Mouse (Mus musculus) liver, postnatal 0 days (tissue): ENCODE measurements around the gene Clk3. TPM values are rescaled to one million over a fixed set of nuclear protein-coding genes. Genes with fewer than 3 reads are reported as not detected.
A peak's percentile ranks its signal among the peaks of the same experiment; 100 is the strongest.

Source experiments
- ATAC-seq: fragments of 200-750 bp; cut with Nextera tagmentation; 2 replicates; pipeline ENCODE4 v1.8.0; 2017; ENCODE audit warnings: mild to moderate bottlenecking, moderate library complexity
- DNase-seq: peaks from one replicate; pipeline ENCODE4 v3.0.0-alpha.2; 2016
- H3K27ac ChIP-seq: fragments of 300-500 bp; sonication (generic); 2 replicates; pipeline ENCODE4 v1.5.1; 2014; ENCODE audit warnings: antibody characterized with exemption, moderate library complexity, mild to moderate bottlenecking, low read depth
- H3K27me3 ChIP-seq: fragments of 300-500 bp; sonication (generic); 2 replicates; pipeline ENCODE4 v1.6.1; 2014; ENCODE audit warnings: low read length, control low read depth, mixed read lengths; ENCODE audit not compliant: insufficient read depth
- H3K36me3 ChIP-seq: fragments of 300-500 bp; sonication (generic); replicated peaks from 2 replicates; pipeline ENCODE4 v1.6.1; 2014; ENCODE audit warnings: mild to moderate bottlenecking, control low read depth, low read length, moderate library complexity, mixed read lengths; ENCODE audit not compliant: insufficient read depth
- H3K4me1 ChIP-seq: fragments of 300-500 bp; sonication (generic); 2 replicates; pipeline ENCODE4 v1.6.1; 2014; ENCODE audit warnings: antibody characterized with exemption, mild to moderate bottlenecking, control low read depth; ENCODE audit not compliant: insufficient read depth
- H3K4me2 ChIP-seq: fragments of 300-500 bp; sonication (generic); 2 replicates; pipeline ENCODE4 v1.6.1; 2014; ENCODE audit warnings: low read depth, mild to moderate bottlenecking, low read length, moderate library complexity, mixed read lengths
- H3K4me3 ChIP-seq: fragments of 300-500 bp; sonication (generic); 2 replicates; pipeline ENCODE4 v1.5.1; 2014; ENCODE audit warnings: low read depth, low read length
- H3K9ac ChIP-seq: fragments of 300-500 bp; sonication (generic); replicated peaks from 2 replicates; pipeline ENCODE4 v1.6.1; 2014; ENCODE audit warnings: mild to moderate bottlenecking, moderate library complexity
- H3K9me3 ChIP-seq: fragments of 300-500 bp; sonication (generic); 2 replicates; pipeline ENCODE4 v1.6.1; 2016; ENCODE audit warnings: mild to moderate bottlenecking, control low read depth, low read length, mixed read lengths
- CTCF ChIP-seq: sonication (generic); IDR thresholded peaks from 2 replicates; pipeline ENCODE4 v1.5.1; 2016; ENCODE audit warnings: antibody characterized with exemption, low read depth
- EP300 ChIP-seq: IDR thresholded peaks from 2 replicates; pipeline ENCODE4 v1.6.1; 2016; ENCODE audit warnings: antibody characterized with exemption, low read depth, mild to moderate bottlenecking
- WGBS: fragments of 180-500 bp; shearing (Covaris S2); extraction: QIAGEN DNeasy Blood & Tissue Kit; methylation state at CpG from one replicate; pipeline ENCODE4 v1.1.7; 2014; ENCODE audit not compliant: insufficient replicate concordance; 5-methylcytosine and 5-hydroxymethylcytosine counted together
- polyA plus RNA-seq: library from polyadenylated mRNA; unstranded; fragments of >200 nt; fragmentation: Nextera tagmentation; extraction: Ambion mirVana; gene quantifications from 2 replicates; pipeline ENCODE4 v1.2.1, GENCODE M21; 2015

Clk3 gene
- polyA plus RNA-seq, 1 experiment from 2014 or later = 40.2 TPM

GRCm38 (mm10) chr9:57775026-57775425, 9.4 kb upstream of the Clk3 start:
- Histone ChIP-seq H3K36me3 (no peaks in the 10 kb centered on the region), H3K27ac (no peak overlapping the region), H3K4me2 (no peak overlapping the region), H3K27me3 (no peaks in the 10 kb centered on the region), H3K9me3 (no peaks in the 10 kb centered on the region), H3K4me1 (peaks cover 26% of the 10 kb centered on the region), H3K9ac (no peak overlapping the region), H3K4me3 (no peak overlapping the region)
- DNase-seq = no peak
- WGBS = 72% methylated on average over 5 of the region's 5 CpGs
- ATAC-seq = no peak
- no peak for TF ChIP-seq EP300
- TF ChIP-seq CTCF = no peak

DNA sequence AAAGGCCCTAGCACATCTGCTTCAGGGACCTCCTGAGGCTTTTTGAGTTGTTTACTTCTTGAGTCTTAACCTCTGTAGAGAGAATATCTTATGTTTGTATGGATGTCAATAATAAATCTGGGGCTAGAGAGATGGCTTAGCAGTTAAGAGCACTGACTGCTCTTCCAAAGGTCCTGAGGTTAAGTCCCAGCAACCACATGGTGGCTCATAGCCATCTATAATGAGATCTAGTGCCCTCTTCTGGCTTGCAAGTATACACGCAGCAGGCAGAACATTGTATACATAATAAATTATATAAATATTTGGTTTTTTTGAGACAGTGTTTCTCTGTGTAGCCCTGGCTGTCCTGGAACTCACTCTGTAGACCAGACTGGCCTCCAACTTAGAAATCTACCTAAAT, 8.5 kb upstream of the Clk3 start:
- no peak overlapping the region for H3K4me2 ChIP-seq
- no peak for ATAC-seq
- H3K36me3 ChIP-seq = no peaks in the 10 kb centered on the region
- peak overlapping the region; percentile 50; the same call in 1 of the 2 replicates for H3K27ac ChIP-seq
- peaks cover 32% of the 10 kb centered on the region for H3K4me1 ChIP-seq
- WGBS = 3% methylated on average over 1 of the region's 1 CpGs
- H3K9me3 ChIP-seq = no peaks in the 10 kb centered on the region
- no peaks in the 10 kb centered on the region for H3K27me3 ChIP-seq
- TF ChIP-seq CTCF (peak; percentile 76), EP300 (no peak)
- H3K4me3 ChIP-seq = no peak overlapping the region
- no peak for DNase-seq
- no peak overlapping the region for H3K9ac ChIP-seq

- WGBS = 61% methylated on average over 3 of the region's 3 CpGs
- Histone ChIP-seq H3K36me3 (no peaks in the 10 kb centered on the region), H3K27ac (peak overlapping the region; percentile 50), H3K4me3 (no peak overlapping the region), H3K9ac (no peak overlapping the region), H3K4me1 (peaks cover 36% of the 10 kb centered on the region), H3K9me3 (no peaks in the 10 kb centered on the region), H3K27me3 (no peaks in the 10 kb centered on the region), H3K4me2 (no peak overlapping the region)
- DNase-seq (no peak), ATAC-seq (no peak)
- no peak for TF ChIP-seq CTCF
- 0 out of 2 replicates have a peak, but pooled peaks have one; percentile 27 for TF ChIP-seq EP300
Measured at GRCm38 (mm10) chr9:57773754-57774153, 8.1 kb upstream of the Clk3 start.

DNA sequence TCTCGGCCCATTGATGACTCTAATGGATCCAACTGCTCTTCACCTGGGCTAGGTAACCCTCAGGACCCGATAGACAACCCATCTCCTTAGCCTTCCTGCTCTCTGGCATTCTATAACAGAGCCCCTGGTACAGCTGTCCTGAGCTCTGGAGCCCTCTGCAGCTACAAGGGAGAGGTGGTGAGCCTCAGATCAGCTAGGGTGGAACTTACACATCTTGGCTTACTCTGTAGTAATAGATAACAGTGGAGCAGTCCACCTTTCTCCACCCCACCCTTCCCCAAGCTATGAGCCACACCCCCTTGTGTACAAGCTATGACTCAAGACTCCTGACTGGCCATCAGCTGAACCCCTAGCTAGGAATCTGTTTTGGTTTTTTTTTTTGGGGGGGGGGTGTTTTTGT, 5.2 kb upstream of the Clk3 start:
- Histone ChIP-seq H3K9ac (no peak overlapping the region; the same call in 1 of the 2 replicates), H3K4me2 (peak overlapping the region; percentile 46), H3K36me3 (no peaks in the 10 kb centered on the region), H3K9me3 (no peaks in the 10 kb centered on the region), H3K27me3 (no peaks in the 10 kb centered on the region), H3K27ac (peak overlapping the region; percentile 97), H3K4me3 (no peak overlapping the region), H3K4me1 (peaks cover 52% of the 10 kb centered on the region)
- WGBS = 71% methylated on average over 2 of the region's 2 CpGs
- TF ChIP-seq EP300 = peak; percentile 68; the same call in 1 of the 2 replicates
- TF ChIP-seq CTCF = peak; percentile 45; the same call in 1 of the 2 replicates
- ATAC-seq (peak; percentile 73), DNase-seq (peak; percentile 52)

DNA sequence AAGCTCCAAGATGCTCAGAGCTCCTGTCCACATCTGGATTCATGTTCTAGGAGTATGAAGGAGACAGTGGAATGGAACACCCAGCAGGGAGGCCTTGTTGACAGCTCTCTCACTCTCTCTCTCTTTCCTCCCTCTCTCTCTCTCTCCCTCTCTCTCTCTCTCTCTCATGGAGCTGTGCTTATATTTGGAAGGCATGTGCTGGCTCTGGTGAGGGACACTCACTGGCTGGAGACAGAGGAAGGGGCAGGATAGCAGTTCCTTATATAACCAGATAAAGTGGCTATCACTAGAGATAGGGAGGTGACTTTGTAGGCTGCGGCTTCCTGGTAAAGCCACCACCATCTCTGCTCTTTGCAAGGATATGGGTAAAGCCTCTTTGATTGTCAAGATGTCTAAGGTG, 4.6 kb upstream of the Clk3 start:
- Histone ChIP-seq H3K27me3 (no peaks in the 10 kb centered on the region), H3K27ac (peak overlapping the region; percentile 97), H3K9ac (peak overlapping the region; percentile 61), H3K9me3 (no peaks in the 10 kb centered on the region), H3K4me3 (no peak overlapping the region), H3K4me2 (peak overlapping the region; percentile 46), H3K4me1 (peaks cover 55% of the 10 kb centered on the region), H3K36me3 (no peaks in the 10 kb centered on the region)
- DNase-seq (no peak), ATAC-seq (no peak)
- WGBS = 41% methylated on average over 1 of the region's 1 CpGs
- TF ChIP-seq CTCF (no peak), EP300 (no peak)

DNA sequence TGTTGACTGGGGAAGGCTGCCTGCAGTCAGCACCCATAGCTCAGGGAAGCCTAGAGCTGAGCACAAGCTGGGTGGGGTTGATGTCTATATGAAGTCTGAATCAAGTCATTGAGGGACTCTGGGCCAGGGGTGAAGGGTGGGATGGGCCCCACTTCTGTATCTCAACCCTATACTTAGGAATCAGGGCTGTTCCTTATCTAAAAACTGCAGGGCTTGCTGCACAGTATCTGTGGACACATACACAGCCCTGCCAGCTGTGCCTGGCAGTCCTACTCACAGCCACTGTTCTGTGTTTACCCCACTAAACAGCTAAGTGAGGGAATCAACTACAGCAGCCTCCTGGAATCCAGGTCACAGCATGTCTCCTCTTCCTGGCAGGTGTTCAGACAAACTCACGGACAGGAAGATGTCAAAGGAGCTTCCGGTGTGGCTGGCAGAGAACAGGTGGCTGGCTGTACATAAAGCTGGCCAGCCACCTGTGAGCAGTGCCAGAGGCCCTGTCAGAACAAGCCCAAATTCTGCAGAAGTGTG, 3.9 kb upstream of the Clk3 start:
- Histone ChIP-seq H3K4me2 (peak overlapping the region; percentile 46), H3K27ac (peak overlapping the region; percentile 97), H3K9ac (peak overlapping the region; percentile 61), H3K27me3 (no peaks in the 10 kb centered on the region), H3K4me3 (no peak overlapping the region), H3K9me3 (no peaks in the 10 kb centered on the region), H3K4me1 (peaks cover 55% of the 10 kb centered on the region), H3K36me3 (no peaks in the 10 kb centered on the region)
- TF ChIP-seq CTCF (no peak), EP300 (peak; percentile 96)
- DNase-seq = peak; percentile 59
- peak; percentile 71 for ATAC-seq
- 43% methylated on average over 2 of the region's 2 CpGs for WGBS
